Mouse (Mus musculus) left cerebral cortex, adult 8-10 months (tissue): Measurements from ENCODE around the gene Frmd4a. TPM values are rescaled to one million over a fixed set of nuclear protein-coding genes. Genes with fewer than 3 reads are reported as not detected.

ENCODE experiments used
- DNase-seq, 2 experiments: peaks; one replicate each; pipeline ENCODE4 v3.0.0; 2022; ENCODE audit warnings: low spot score in 2 of 2
- total RNA-seq, 4 experiments: library from RNA; stranded (reverse); gene quantifications; 2 replicates each; pipeline ENCODE4 v1.2.4; 2022

Frmd4a gene
- 10 to 100 TPM; 49.9 to 53.7 (median 53.6) TPM for total RNA-seq

- DNase-seq: peak; percentile 30 to 31
These were observed at the start of gene Frmd4a for GRCm38 (mm10) chr2:4017528-4018288. TSS of gene Frmd4a (plus strand) at chr2:4017717.

GRCm38 (mm10) chr2:3988876-3989275, 28.6 kb upstream of the Frmd4a start:
- DNase-seq: peak in 1 of 2 experiments; percentile 17

GRCm38 (mm10) chr2:3990431-3990830, 27.1 kb upstream of the Frmd4a start:
- DNase-seq: no peak

GRCm38 (mm10) chr2:4018431-4018876, 937 bp downstream of the Frmd4a start:
- peak; percentile 50 to 59 for DNase-seq

- peak in 1 of 2 experiments; percentile 13 for DNase-seq
These were observed 1.4 kb downstream of the Frmd4a start for GRCm38 (mm10) chr2:4018909-4019308.

GRCm38 (mm10) chr2:4024927-4025326, 7.4 kb downstream of the Frmd4a start:
- DNase-seq: no peak

- DNase-seq: no peak
These were observed 11.7 kb downstream of the Frmd4a start for GRCm38 (mm10) chr2:4029031-4029747.

GRCm38 (mm10) chr2:4036153-4036589, 18.7 kb downstream of the Frmd4a start:
- DNase-seq: no peak

GRCm38 (mm10) chr2:4036651-4037117, 19.2 kb downstream of the Frmd4a start:
- DNase-seq: peak; percentile 13 to 41

GRCm38 (mm10) chr2:4042009-4042408, 24.5 kb downstream of the Frmd4a start:
- DNase-seq: no peak

- no peak for DNase-seq
These were observed 38.0 kb downstream of the Frmd4a start for GRCm38 (mm10) chr2:4055481-4055880.

- peak in 1 of 2 experiments; percentile 44 for DNase-seq
These were observed 43.2 kb downstream of the Frmd4a start for GRCm38 (mm10) chr2:4060675-4061074.

- DNase-seq: no peak
These were observed 54.3 kb downstream of the Frmd4a start for GRCm38 (mm10) chr2:4071831-4072230.

- DNase-seq: no peak
These were observed 66.4 kb downstream of the Frmd4a start for GRCm38 (mm10) chr2:4083877-4084276.

- no peak for DNase-seq
These were observed 80.1 kb downstream of the Frmd4a start for GRCm38 (mm10) chr2:4097601-4098000.

GRCm38 (mm10) chr2:4098948-4099776, 81.6 kb downstream of the Frmd4a start:
- DNase-seq: peak in 1 of 2 experiments; percentile 32

- no peak for DNase-seq
These were observed 82.2 kb downstream of the Frmd4a start for GRCm38 (mm10) chr2:4099777-4100104.

GRCm38 (mm10) chr2:4101370-4101769, 83.9 kb downstream of the Frmd4a start:
- peak; percentile 15 to 61 for DNase-seq

GRCm38 (mm10) chr2:4113303-4113920, 95.9 kb downstream of the Frmd4a start:
- no peak for DNase-seq

- DNase-seq: no peak
These were observed 102.4 kb downstream of the Frmd4a start for GRCm38 (mm10) chr2:4119678-4120458.
